Mouse (Mus musculus) heart, postnatal 14 days (tissue): ENCODE measurements at regions not wholly inside any gene's neighbourhood (a gene's known extent, or its start where the extent isn't known, plus 50 kb on each side); places are given as distances from the start of the nearest gene placed in this dataset.
A peak's percentile ranks its signal among the peaks of the same experiment; 100 is the strongest.
"Not testable (repeated sequence)": the region's sequence is repeated elsewhere in the genome, so short reads cannot be mapped to it uniquely, and the experiment has no call there.

ENCODE experiments used
- DNase-seq, 2 experiments: peaks; one replicate each; pipeline ENCODE4 v3.0.0; 2021 to 2022
- intact Hi-C: fragments of 180-260 bp; cut with DNase I; formaldehyde crosslinking; loops from one replicate; pipeline ENCODE4 v1.15.1; 2025

- no peak for DNase-seq
- intact Hi-C loops, result no loop called here
Measured at GRCm38 (mm10) chr4:143055371-143055770, 157.4 kb downstream of the Prdm2 start.

GRCm38 (mm10) chr4:143053029-143053428, 159.8 kb downstream of the Prdm2 start:
- no peak for DNase-seq
- intact Hi-C loops, result no loop called here

GRCm38 (mm10) chr4:143051205-143051604, 161.6 kb downstream of the Prdm2 start:
- intact Hi-C loops, result no loop called here

GRCm38 (mm10) chr4:143045245-143045644, 167.6 kb downstream of the Prdm2 start:
- DNase-seq, result no peak
- intact Hi-C loops, result no loop called here

More at GRCm38 (mm10) chr4:143051205-143051604, 161.6 kb downstream of the Prdm2 start:
- no peak for DNase-seq

- DNase-seq, result no peak
- intact Hi-C loops, result no loop called here
Measured at GRCm38 (mm10) chr4:143042806-143043205, 170.0 kb downstream of the Prdm2 start.

GRCm38 (mm10) chr4:143038626-143039025, 174.2 kb downstream of the Prdm2 start:
- no peak for DNase-seq
- intact Hi-C loops, result no loop called here

- intact Hi-C loops, result no loop called here
- no peak for DNase-seq
Measured at GRCm38 (mm10) chr4:143036704-143037103, 176.1 kb downstream of the Prdm2 start.

GRCm38 (mm10) chr4:143035089-143035488, 177.7 kb downstream of the Prdm2 start:
- DNase-seq, result peak in 1 of 2 experiments; percentile 17

GRCm38 (mm10) chr4:143034324-143034723, 178.5 kb downstream of the Prdm2 start:
- intact Hi-C loops, DNase-seq: not testable (repeated sequence)

More at GRCm38 (mm10) chr4:143035089-143035488, 177.7 kb downstream of the Prdm2 start:
- intact Hi-C loops, result not testable (repeated sequence)

- not testable (repeated sequence) for DNase-seq
- intact Hi-C loops, result loop anchor here (10.0 kb wide), 1 partner anchor 415 kb away; no protein-coding TSS in a partner anchor
Measured at GRCm38 (mm10) chr4:143029813-143030212, 183.0 kb downstream of the Prdm2 start.

GRCm38 (mm10) chr4:143027292-143027691, 185.5 kb downstream of the Prdm2 start:
- intact Hi-C loops, result loop anchor here (1.0 to 10.0 kb wide), 3 partner anchors 211 to 412 kb away; no protein-coding TSS in a partner anchor
- peak; percentile 53 to 77 for DNase-seq

- intact Hi-C loops, result loop anchor here (2.0 to 10.0 kb wide), 4 partner anchors 407 to 869 kb away; no protein-coding TSS in a partner anchor
- DNase-seq, result peak; percentile 71 to 79
Measured at GRCm38 (mm10) chr4:143021242-143021881, 191.4 kb downstream of the Prdm2 start.

- intact Hi-C loops, result loop anchor here (2.0 to 10.0 kb wide), 4 partner anchors 406 to 868 kb away; no protein-coding TSS in a partner anchor
Measured at GRCm38 (mm10) chr4:143020658-143021057, 192.1 kb downstream of the Prdm2 start.

GRCm38 (mm10) chr4:143012900-143013299, 199.9 kb downstream of the Prdm2 start:
- DNase-seq, result no peak
- intact Hi-C loops, result no loop called here

More at GRCm38 (mm10) chr4:143020658-143021057, 192.1 kb downstream of the Prdm2 start:
- no peak for DNase-seq

GRCm38 (mm10) chr4:143001961-143002360, 210.8 kb downstream of the Prdm2 start:
- no peak for DNase-seq
- intact Hi-C loops, result no loop called here

GRCm38 (mm10) chr4:143001486-143001885, 211.3 kb downstream of the Prdm2 start:
- DNase-seq, result no peak
- intact Hi-C loops, result no loop called here

- no peak for DNase-seq
- intact Hi-C loops, result no loop called here
Measured at GRCm38 (mm10) chr4:142996406-142996805, 216.4 kb downstream of the Prdm2 start.

GRCm38 (mm10) chr4:142991401-142991800, 221.4 kb downstream of the Prdm2 start:
- DNase-seq, result no peak
- intact Hi-C loops, result no loop called here

- intact Hi-C loops, result no loop called here
- no peak for DNase-seq
Measured at GRCm38 (mm10) chr4:142989175-142989574, 223.6 kb downstream of the Prdm2 start.

- intact Hi-C loops, result no loop called here
- no peak for DNase-seq
Measured at GRCm38 (mm10) chr4:142983295-142983624, 229.5 kb downstream of the Prdm2 start.

GRCm38 (mm10) chr4:142982585-142983294, 230.1 kb downstream of the Prdm2 start:
- DNase-seq, result no peak
- intact Hi-C loops, result no loop called here

- intact Hi-C loops, result no loop called here
Measured at GRCm38 (mm10) chr4:142975620-142976019, 237.2 kb downstream of the Prdm2 start.

More at GRCm38 (mm10) chr4:142975620-142976019, 237.2 kb downstream of the Prdm2 start:
- no peak for DNase-seq
